Mouse (Mus musculus) heart, embryonic 15.5 days (tissue): ENCODE measurements around the gene Gm5142. TPM values are rescaled to one million over a fixed set of nuclear protein-coding genes. Genes with fewer than 3 reads are reported as not detected.

Experiments
- ATAC-seq: fragments of 200-750 bp; cut with Nextera tagmentation; replicated peaks from 2 replicates; pipeline ENCODE4 v1.8.0; 2017; ENCODE audit warnings: low read depth, moderate TSS enrichment; ENCODE audit not compliant: insufficient number of reproducible peaks, insufficient read depth, low FRiP score
- H3K27ac ChIP-seq: fragments of 300-500 bp; sonication (generic); 2 replicates; pipeline ENCODE4 v1.5.1; 2015; ENCODE audit warnings: mild to moderate bottlenecking, inconsistent platforms
- H3K27me3 ChIP-seq: fragments of 300-500 bp; sonication (generic); 2 replicates; pipeline ENCODE4 v1.6.1; 2015; ENCODE audit warnings: inconsistent platforms
- H3K36me3 ChIP-seq: fragments of 300-500 bp; sonication (generic); 2 replicates; pipeline ENCODE4 v1.6.1; 2015; ENCODE audit warnings: mild to moderate bottlenecking, inconsistent platforms
- H3K4me1 ChIP-seq: fragments of 300-500 bp; sonication (generic); replicated peaks from 2 replicates; pipeline ENCODE4 v1.6.1; 2015; ENCODE audit warnings: inconsistent platforms
- H3K4me2 ChIP-seq: fragments of 300-500 bp; sonication (generic); 2 replicates; pipeline ENCODE4 v1.6.1; 2015; ENCODE audit warnings: inconsistent platforms, mild to moderate bottlenecking, moderate library complexity
- H3K4me3 ChIP-seq: fragments of 300-500 bp; sonication (generic); 2 replicates; pipeline ENCODE4 v1.5.1; 2015; ENCODE audit warnings: mild to moderate bottlenecking, inconsistent platforms
- H3K9ac ChIP-seq: fragments of 300-500 bp; sonication (generic); 2 replicates; pipeline ENCODE4 v1.6.1; 2015; ENCODE audit warnings: mild to moderate bottlenecking, inconsistent platforms
- H3K9me3 ChIP-seq: fragments of 300-500 bp; sonication (generic); replicated peaks from 2 replicates; pipeline ENCODE4 v1.6.1; 2016; ENCODE audit warnings: inconsistent platforms
- WGBS: fragments of 180-500 bp; shearing (Covaris S2); methylation state at CpG from one replicate; pipeline ENCODE4 v1.1.7; 2015; ENCODE audit warnings: mixed read lengths; 5-methylcytosine and 5-hydroxymethylcytosine counted together
- polyA plus RNA-seq: library from polyadenylated mRNA; unstranded; fragments of >200 nt; fragmentation: Nextera tagmentation; extraction: Ambion mirVana; gene quantifications from 2 replicates; pipeline ENCODE4 v1.2.1, GENCODE M21; 2015

Gm5142 gene
- polyA plus RNA-seq, 1 experiment from 2014 or later: not detected

DNA sequence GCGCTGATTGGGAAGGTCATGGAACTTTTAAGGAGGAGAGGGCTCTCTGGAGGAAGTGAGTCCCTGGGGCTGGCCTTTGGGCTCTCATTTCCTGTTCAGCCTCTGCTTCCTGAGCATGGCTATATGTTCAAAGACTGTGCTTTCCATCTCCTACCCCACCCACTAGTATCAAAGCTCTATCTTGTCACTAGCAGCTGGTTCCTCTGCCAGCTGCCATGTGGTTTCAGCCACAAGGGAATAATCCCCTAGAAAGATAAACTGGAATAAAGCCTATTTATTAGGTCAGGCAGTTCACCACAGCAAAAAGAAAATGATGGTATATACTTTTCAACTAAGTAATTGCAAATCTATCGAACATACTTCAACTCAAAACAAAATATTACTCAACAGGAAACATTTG lies 4.2 kb upstream of the Gm5142 start:
- Histone ChIP-seq H3K27ac (no peak overlapping the region), H3K36me3 (no peaks in the 10 kb centered on the region), H3K9ac (no peak overlapping the region), H3K4me2 (no peak overlapping the region), H3K4me1 (no peaks in the 10 kb centered on the region), H3K4me3 (no peak overlapping the region), H3K9me3 (no peaks in the 10 kb centered on the region), H3K27me3 (no peaks in the 10 kb centered on the region)
- WGBS: 69% methylated on average over 2 of the region's 2 CpGs
- no peak for ATAC-seq

DNA sequence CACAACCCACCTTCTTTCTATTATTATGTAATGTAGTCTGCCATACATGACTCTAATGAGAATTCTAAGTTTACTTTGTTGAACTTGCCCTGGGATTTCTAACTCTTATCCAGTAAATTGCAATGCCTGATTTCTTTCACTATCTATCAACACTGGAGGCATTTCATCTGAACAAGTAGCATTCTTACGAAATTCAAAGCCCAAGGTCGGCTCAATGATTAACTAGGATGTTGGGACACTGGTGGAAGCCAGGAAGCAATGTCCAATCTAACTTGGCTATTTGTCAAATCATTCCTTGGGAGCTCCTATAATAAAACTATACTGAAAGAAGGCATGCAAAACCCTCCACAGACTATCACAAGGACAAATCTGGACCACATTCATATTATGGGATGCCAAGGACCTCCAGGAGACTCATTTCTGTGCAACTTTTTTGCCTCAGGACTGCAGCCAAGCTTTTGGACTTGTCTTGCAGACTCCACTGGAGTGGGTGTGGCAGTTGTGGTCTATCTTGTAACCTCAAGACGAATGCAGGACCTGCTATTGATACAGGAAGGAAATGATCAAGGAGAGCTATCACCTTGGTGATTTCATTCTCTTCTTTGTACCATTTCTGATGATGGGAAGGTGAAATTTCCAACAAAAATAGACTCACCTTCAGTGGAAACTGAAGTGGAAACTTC lies 21.4 kb downstream of the Gm5142 start:
- Histone ChIP-seq H3K4me2 (no peak overlapping the region), H3K9me3 (no peaks in the 10 kb centered on the region), H3K4me3 (no peak overlapping the region), H3K9ac (no peak overlapping the region), H3K27ac (no peak overlapping the region), H3K27me3 (peaks cover 5% of the 10 kb centered on the region), H3K36me3 (no peaks in the 10 kb centered on the region), H3K4me1 (no peaks in the 10 kb centered on the region)
- ATAC-seq: no peak
- WGBS: 53% methylated on average over 3 of the region's 3 CpGs

DNA sequence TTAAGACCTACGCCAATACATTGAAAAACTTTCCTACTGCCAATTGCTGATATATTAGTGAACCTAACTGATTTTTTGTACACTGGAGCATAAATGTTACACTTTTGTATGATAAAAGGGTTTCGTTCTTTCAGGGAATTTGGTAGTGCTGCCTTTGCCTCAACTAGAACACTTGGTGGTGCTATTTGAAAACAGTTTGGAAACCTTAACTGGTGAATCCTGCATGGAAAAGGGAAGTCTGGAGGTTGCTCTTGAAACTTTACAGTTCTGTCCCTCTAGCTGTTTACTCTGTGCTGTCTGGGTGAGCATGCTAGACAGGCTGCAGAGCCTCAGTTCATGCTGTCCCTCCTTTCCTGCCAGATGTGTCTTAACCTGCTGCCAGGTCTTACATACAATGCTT lies 23.0 kb downstream of the Gm5142 start:
- Histone ChIP-seq H3K4me2 (no peak overlapping the region), H3K27me3 (peaks cover 5% of the 10 kb centered on the region), H3K4me3 (no peak overlapping the region), H3K9ac (no peak overlapping the region), H3K27ac (no peak overlapping the region), H3K4me1 (no peaks in the 10 kb centered on the region), H3K9me3 (no peaks in the 10 kb centered on the region), H3K36me3 (no peaks in the 10 kb centered on the region)
- 67% methylated on average over 2 of the region's 2 CpGs for WGBS
- no peak for ATAC-seq

DNA sequence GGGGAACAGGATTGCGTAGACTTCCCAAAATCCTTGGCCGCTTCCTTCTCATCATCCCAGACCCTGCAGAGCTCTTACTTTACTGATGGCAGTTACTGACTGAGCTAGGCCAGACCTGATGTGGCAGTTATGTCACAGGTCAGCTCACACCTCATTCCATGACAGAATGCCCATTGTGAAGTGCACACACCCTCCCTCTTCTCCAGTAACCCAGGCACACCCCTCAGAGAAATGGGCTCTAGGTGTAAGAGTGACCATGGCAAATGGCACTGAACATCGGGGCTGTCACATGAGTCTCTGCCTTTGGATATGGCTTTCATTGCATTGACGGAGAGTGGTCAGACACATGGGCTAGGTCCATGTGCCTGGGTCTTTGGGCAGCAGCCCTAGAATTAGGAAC lies 35.8 kb downstream of the Gm5142 start, which contains the start of gene 1700129C05Rik:
1700129C05Rik (minus strand) TSS at position 101 of the 400 bp plus-strand sequence.
- H3K9ac ChIP-seq: no peak within 1 kb of the TSS
- WGBS: 85% methylated on average over 4 of the region's 4 CpGs

DNA sequence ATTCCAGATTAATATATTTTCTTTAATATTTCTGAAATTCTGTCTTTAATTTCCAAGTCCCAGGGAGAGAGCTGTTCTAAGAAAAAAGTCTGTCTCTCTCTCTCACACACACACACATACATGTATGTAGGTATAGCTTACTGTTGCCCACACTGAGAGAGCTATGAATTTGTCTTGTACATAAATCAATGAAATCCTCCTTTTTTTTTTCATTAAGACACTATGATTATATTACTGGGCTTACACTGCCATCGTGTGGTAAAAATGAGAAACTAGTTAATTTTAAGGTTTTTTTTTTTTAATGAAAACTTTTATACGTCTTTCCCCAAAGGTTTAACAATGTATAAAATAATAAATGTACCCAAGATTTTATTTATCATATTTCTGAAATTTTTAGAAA lies 64.3 kb downstream of the Gm5142 start:
- no peak overlapping the region for H3K4me2 ChIP-seq
- no peak for ATAC-seq
- no peak overlapping the region for H3K9ac ChIP-seq
- H3K9me3 ChIP-seq: no peaks in the 10 kb centered on the region
- H3K27ac ChIP-seq: no peak overlapping the region
- no peaks in the 10 kb centered on the region for H3K36me3 ChIP-seq
- 6% methylated on average over 2 of the region's 2 CpGs for WGBS
- H3K4me1 ChIP-seq: no peaks in the 10 kb centered on the region
- H3K27me3 ChIP-seq: no peaks in the 10 kb centered on the region
- H3K4me3 ChIP-seq: no peak overlapping the region

More for the DNA sequence above, 35.8 kb downstream of the Gm5142 start, which contains the start of gene 1700129C05Rik:
- no peaks in the 10 kb centered on the region for H3K27me3 ChIP-seq
- H3K4me2 ChIP-seq: no peak within 1 kb of the TSS
- no peaks in the 10 kb centered on the region for H3K36me3 ChIP-seq
- no peaks in the 10 kb centered on the region for H3K9me3 ChIP-seq
- H3K27ac ChIP-seq: no peak within 1 kb of the TSS
- H3K4me1 ChIP-seq: no peaks in the 10 kb centered on the region
- ATAC-seq: no peak
- H3K4me3 ChIP-seq: no peak within 1 kb of the TSS

Other genes starting within 250 kb of the Gm5142 start
- not detected in 2 replicates for gene 1700129C05Rik, start 35.9 kb downstream of the Gm5142 start, polyA plus RNA-seq
- 13.6 and 23.2 TPM in 2 replicates for gene Rcbtb1, start 22.5 kb upstream of the Gm5142 start, polyA plus RNA-seq
- not detected in 2 replicates for gene Gm6904, start 81.5 kb upstream of the Gm5142 start, polyA plus RNA-seq
- gene Phf11a, start 118.8 kb upstream of the Gm5142 start, polyA plus RNA-seq: 0.19 TPM in 1 of 2 replicates, not detected in the other
- gene Phf11b, start 162.6 kb upstream of the Gm5142 start, polyA plus RNA-seq: 0.89 and 1.6 TPM in 2 replicates
- gene Phf11d, start 186.7 kb upstream of the Gm5142 start, polyA plus RNA-seq: 2.4 and 3.5 TPM in 2 replicates
- 0.25 and 0.28 TPM in 2 replicates for gene Phf11c, start 216.6 kb upstream of the Gm5142 start, polyA plus RNA-seq